Mouse (Mus musculus) small intestine, adult 2 months (tissue): ENCODE measurements at regions not wholly inside any gene's neighbourhood (a gene's known extent, or its start where the extent isn't known, plus 50 kb on each side); places are given as distances from the start of the nearest gene placed in this dataset.

Source experiments
- CTCF ChIP-seq: fragments of 200-500 bp; IDR thresholded peaks from 2 replicates; pipeline ENCODE4 v1.5.1; 2012; ENCODE audit warnings: low read depth, mild to moderate bottlenecking, control low read depth, inconsistent platforms, low read length, moderate library complexity, mixed read lengths; ENCODE audit not compliant: insufficient replicate concordance, insufficient read length; ENCODE audit errors: extremely low read depth
- POLR2A ChIP-seq: fragments of 200-500 bp; IDR thresholded peaks from 2 replicates; pipeline ENCODE4 v1.6.1; 2012; ENCODE audit warnings: low read depth, mild to moderate bottlenecking, control low read depth, inconsistent platforms, low read length, moderate library complexity

GRCm38 (mm10) chrX:42359381-42360172, 129.9 kb upstream of the Tex13c2 start:
- TF ChIP-seq CTCF = no peak
- no peak for TF ChIP-seq POLR2A
